Mouse (Mus musculus) MEL (cell line): ENCODE measurements at regions not wholly inside any gene's neighbourhood (a gene's known extent, or its start where the extent isn't known, plus 50 kb on each side); places are given as distances from the start of the nearest gene placed in this dataset.

Source experiments
- DNase-seq: peaks from one replicate; pipeline ENCODE4 v3.0.0; 2011; ENCODE audit warnings: low read depth, low spot score
- H3K27ac ChIP-seq: 2 replicates; pipeline ENCODE4 v1.5.1; 2012; ENCODE audit warnings: low read depth, mild to moderate bottlenecking, control low read depth, low read length, moderate library complexity; ENCODE audit not compliant: control insufficient read depth
- H3K27me3 ChIP-seq, 2 experiments: fragments of 150-350 bp in 1 of 2; sonication (generic) in 1 of 2; 2 replicates each; pipeline ENCODE4 v1.6.1; 2012; ENCODE audit warnings: low read length in 2 of 2, mild to moderate bottlenecking in 2 of 2, improper control_type of control experiment in 1 of 2, moderate library complexity in 1 of 2; ENCODE audit not compliant: insufficient read depth in 2 of 2, control insufficient read depth in 1 of 2
- H3K36me3 ChIP-seq, 2 experiments: 2 replicates each; pipeline ENCODE4 v1.6.1; 2012 to 2014; ENCODE audit warnings: low read length in 2 of 2, improper control_type of control experiment in 1 of 2, inconsistent platforms in 1 of 2, mild to moderate bottlenecking in 1 of 2; ENCODE audit not compliant: insufficient read depth in 2 of 2, control insufficient read depth in 1 of 2
- H3K4me1 ChIP-seq, 2 experiments: fragments of 150-350 bp in 1 of 2; sonication (generic) in 1 of 2; 2 replicates each; pipeline ENCODE4 v1.6.1; 2012; ENCODE audit warnings: low read length in 2 of 2, improper control_type of control experiment in 1 of 2, mild to moderate bottlenecking in 1 of 2; ENCODE audit not compliant: insufficient read depth in 2 of 2, control insufficient read depth in 1 of 2
- H3K4me3 ChIP-seq, 2 experiments: fragments of 150-350 bp in 1 of 2; sonication (generic) in 1 of 2; 2 replicates each; pipeline ENCODE4 v1.5.1; 2012; ENCODE audit warnings: low read depth in 2 of 2, low read length in 2 of 2, mild to moderate bottlenecking in 2 of 2, moderate library complexity in 2 of 2, control low read depth in 1 of 2, improper control_type of control experiment in 1 of 2; ENCODE audit not compliant: control insufficient read depth in 1 of 2, insufficient read depth in 1 of 2
- H3K79me2 ChIP-seq: 2 replicates; pipeline ENCODE4 v1.6.1; 2012; ENCODE audit warnings: mild to moderate bottlenecking, low read length, moderate library complexity; ENCODE audit not compliant: control insufficient read depth, poor library complexity, insufficient read depth
- H3K9ac ChIP-seq: 2 replicates; pipeline ENCODE4 v1.6.1; 2012; ENCODE audit warnings: low read depth, mild to moderate bottlenecking, control low read depth, low read length, moderate library complexity; ENCODE audit not compliant: control insufficient read depth, poor library complexity, severe bottlenecking
- H3K9me3 ChIP-seq: fragments of 150-350 bp; sonication (generic); replicated peaks from 2 replicates; pipeline ENCODE4 v1.6.1; 2012; ENCODE audit warnings: mild to moderate bottlenecking, low read length, improper control_type of control experiment, moderate library complexity; ENCODE audit not compliant: insufficient read depth
- BHLHE40 ChIP-seq: IDR thresholded peaks from 2 replicates; pipeline ENCODE4 v1.6.1; 2012; ENCODE audit warnings: low read depth, mild to moderate bottlenecking, inconsistent platforms, low read length, improper control_type of control experiment, borderline replicate concordance
- CHD1 ChIP-seq: IDR thresholded peaks from 2 replicates; pipeline ENCODE4 v1.6.1; 2012; ENCODE audit warnings: low read depth, mild to moderate bottlenecking, inconsistent platforms, low read length, improper control_type of control experiment
- E2F4 ChIP-seq: IDR thresholded peaks from 2 replicates; pipeline ENCODE4 v1.6.1; 2011; ENCODE audit warnings: low read depth, low read length, improper control_type of control experiment, borderline replicate concordance
- ETS1 ChIP-seq: IDR thresholded peaks from 2 replicates; pipeline ENCODE4 v1.6.1; 2012; ENCODE audit warnings: low read depth, mild to moderate bottlenecking, inconsistent platforms, low read length, improper control_type of control experiment, moderate library complexity
- GATA1 ChIP-seq: IDR thresholded peaks from 2 replicates; pipeline ENCODE4 v1.6.1; 2011; ENCODE audit warnings: low read depth, low read length, improper control_type of control experiment
- JUND ChIP-seq: IDR thresholded peaks from 2 replicates; pipeline ENCODE4 v1.6.1; 2011; ENCODE audit warnings: low read depth, mild to moderate bottlenecking, improper control_type of control experiment, low read length
- KAT2A ChIP-seq: conservative IDR thresholded peaks from 2 replicates; pipeline ENCODE4 v1.6.1; 2012; ENCODE audit warnings: low read depth, low read length, improper control_type of control experiment, inconsistent platforms
- MAX ChIP-seq: IDR thresholded peaks from 2 replicates; pipeline ENCODE4 v1.6.1; 2011; ENCODE audit warnings: low read length, improper control_type of control experiment
- MAZ ChIP-seq: IDR thresholded peaks from 2 replicates; pipeline ENCODE4 v1.6.1; 2012; ENCODE audit warnings: low read depth, mild to moderate bottlenecking, inconsistent platforms, low read length, improper control_type of control experiment
- MXI1 ChIP-seq: IDR thresholded peaks from 2 replicates; pipeline ENCODE4 v1.6.1; 2011; ENCODE audit warnings: mild to moderate bottlenecking, low read depth, low read length, improper control_type of control experiment
- MYB ChIP-seq: IDR thresholded peaks from 2 replicates; pipeline ENCODE4 v1.6.1; 2011; ENCODE audit warnings: mild to moderate bottlenecking, low read depth, low read length, improper control_type of control experiment
- MYC ChIP-seq: IDR thresholded peaks from 2 replicates; pipeline ENCODE4 v1.6.1; 2011; ENCODE audit warnings: low read depth, mild to moderate bottlenecking, low read length, improper control_type of control experiment, moderate library complexity
- NELFE ChIP-seq: IDR thresholded peaks from 2 replicates; pipeline ENCODE4 v1.6.1; 2011; ENCODE audit warnings: low read depth, low read length, improper control_type of control experiment
- NRF1 ChIP-seq: IDR thresholded peaks from 2 replicates; pipeline ENCODE4 v1.6.1; 2014; ENCODE audit warnings: low read depth, mild to moderate bottlenecking, inconsistent platforms, low read length, improper control_type of control experiment, moderate library complexity; ENCODE audit not compliant: poor library complexity, insufficient read depth, severe bottlenecking
- POLR2A ChIP-seq, 2 experiments: IDR thresholded peaks; 2 replicates each; pipeline ENCODE4 v1.6.1; 2011 to 2012; ENCODE audit warnings: low read length in 2 of 2, mild to moderate bottlenecking in 2 of 2, control low read depth in 1 of 2, improper control_type of control experiment in 1 of 2, low read depth in 1 of 2, moderate library complexity in 1 of 2; ENCODE audit not compliant: control insufficient read depth in 1 of 2, insufficient read depth in 1 of 2, poor library complexity in 1 of 2
- POLR2AphosphoS5 ChIP-seq: IDR thresholded peaks from 2 replicates; pipeline ENCODE4 v1.6.1; 2012; ENCODE audit warnings: low read depth, borderline replicate concordance, mild to moderate bottlenecking, inconsistent platforms, low read length, moderate library complexity, mixed read lengths
- RAD21 ChIP-seq: IDR thresholded peaks from 2 replicates; pipeline ENCODE4 v1.6.1; 2011; ENCODE audit warnings: mild to moderate bottlenecking, low read depth, low read length, improper control_type of control experiment
- RCOR1 ChIP-seq: IDR thresholded peaks from 2 replicates; pipeline ENCODE4 v1.6.1; 2012; ENCODE audit warnings: low read depth, mild to moderate bottlenecking, inconsistent platforms, low read length, improper control_type of control experiment
- SIN3A ChIP-seq: IDR thresholded peaks from 2 replicates; pipeline ENCODE4 v1.6.1; 2012; ENCODE audit warnings: low read length, improper control_type of control experiment, inconsistent platforms
- SMC3 ChIP-seq: IDR thresholded peaks from 2 replicates; pipeline ENCODE4 v1.6.1; 2011; ENCODE audit warnings: low read depth, low read length, improper control_type of control experiment
- TBP ChIP-seq: IDR thresholded peaks from 2 replicates; pipeline ENCODE4 v1.8.0; 2011; ENCODE audit warnings: low read depth, low read length, improper control_type of control experiment
- TCF12 ChIP-seq: IDR thresholded peaks from 2 replicates; pipeline ENCODE4 v1.6.1; 2014; ENCODE audit warnings: low read depth, mild to moderate bottlenecking, inconsistent platforms, low read length, improper control_type of control experiment, moderate library complexity
- ZC3H11A ChIP-seq: IDR thresholded peaks from 2 replicates; pipeline ENCODE4 v1.6.1; 2012; ENCODE audit warnings: low read depth, mild to moderate bottlenecking, inconsistent platforms, low read length, improper control_type of control experiment
- ZKSCAN1 ChIP-seq: IDR thresholded peaks from 2 replicates; pipeline ENCODE4 v1.6.1; 2012; ENCODE audit warnings: low read depth, mild to moderate bottlenecking, inconsistent platforms, low read length, improper control_type of control experiment, moderate library complexity
- ZMIZ1 ChIP-seq: IDR thresholded peaks from 2 replicates; pipeline ENCODE4 v1.6.1; 2012; ENCODE audit warnings: low read depth, mild to moderate bottlenecking, inconsistent platforms, low read length, improper control_type of control experiment, moderate library complexity
- ZNF384 ChIP-seq: IDR thresholded peaks from 2 replicates; pipeline ENCODE4 v1.6.1; 2012; ENCODE audit warnings: low read depth, mild to moderate bottlenecking, inconsistent platforms, low read length, improper control_type of control experiment

- Histone ChIP-seq H3K27ac (no peak overlapping the region), H3K79me2 (no peaks in the 10 kb centered on the region), H3K36me3 (no peaks in the 10 kb centered on the region), H3K27me3 (no peaks in the 10 kb centered on the region; a peak in 1 of 4 replicates), H3K9ac (no peak overlapping the region), H3K9me3 (no peaks in the 10 kb centered on the region), H3K4me3 (no peak overlapping the region), H3K4me1 (no peaks in the 10 kb centered on the region)
- no peak for DNase-seq
- TF ChIP-seq SIN3A, result no peak
- no peak for TF ChIP-seq MAZ
- TF ChIP-seq GATA1, result no peak
- no peak for TF ChIP-seq E2F4
- TF ChIP-seq ZMIZ1, result no peak
- no peak for TF ChIP-seq ZC3H11A
- no peak for TF ChIP-seq MYB
- no peak for TF ChIP-seq ZKSCAN1
- no peak for TF ChIP-seq JUND
Measured at GRCm38 (mm10) chr8:89239626-89240025, 195.7 kb upstream of the Sall1 start.

GRCm38 (mm10) chr8:89234041-89234440 is 190.1 kb upstream of the Sall1 start:
- H3K9me3 ChIP-seq, result no peaks in the 10 kb centered on the region
- TF ChIP-seq POLR2A (IDR thresholded peaks at IDR 0.05; ENCODE audit: control insufficient read depth in 1 of 2, insufficient read depth in 1 of 2, low read depth in 1 of 2, low read length in 2 of 2, poor library complexity in 1 of 2), result no peak
- no peak for TF ChIP-seq BHLHE40
- TF ChIP-seq POLR2AphosphoS5, result no peak
- no peak for TF ChIP-seq RCOR1
- TF ChIP-seq CHD1, result no peak
- TF ChIP-seq ETS1, result no peak
- TF ChIP-seq ZNF384, result no peak
- no peak for TF ChIP-seq MAX
- no peak for TF ChIP-seq RAD21
- no peak for TF ChIP-seq NRF1
- TF ChIP-seq MXI1, result no peak
- TF ChIP-seq SMC3, result no peak
- no peak for TF ChIP-seq NELFE
- no peak for TF ChIP-seq JUND
- TF ChIP-seq TCF12, result no peak
- no peak for TF ChIP-seq ZKSCAN1
- TF ChIP-seq MYC, result no peak
- no peak for TF ChIP-seq GATA1
- no peak for TF ChIP-seq TBP
- no peak for TF ChIP-seq KAT2A
- no peak overlapping the region for H3K4me3 ChIP-seq
- no peaks in the 10 kb centered on the region for H3K79me2 ChIP-seq
- H3K36me3 ChIP-seq, result no peaks in the 10 kb centered on the region
- no peak for DNase-seq
- no peak overlapping the region for H3K9ac ChIP-seq
- no peak overlapping the region for H3K27ac ChIP-seq
- H3K4me1 ChIP-seq, result no peaks in the 10 kb centered on the region
- H3K27me3 ChIP-seq, result no peaks in the 10 kb centered on the region
